Comparison of ENCODE assay signal across 27 mouse cellular contexts in the genomic region with DNA sequence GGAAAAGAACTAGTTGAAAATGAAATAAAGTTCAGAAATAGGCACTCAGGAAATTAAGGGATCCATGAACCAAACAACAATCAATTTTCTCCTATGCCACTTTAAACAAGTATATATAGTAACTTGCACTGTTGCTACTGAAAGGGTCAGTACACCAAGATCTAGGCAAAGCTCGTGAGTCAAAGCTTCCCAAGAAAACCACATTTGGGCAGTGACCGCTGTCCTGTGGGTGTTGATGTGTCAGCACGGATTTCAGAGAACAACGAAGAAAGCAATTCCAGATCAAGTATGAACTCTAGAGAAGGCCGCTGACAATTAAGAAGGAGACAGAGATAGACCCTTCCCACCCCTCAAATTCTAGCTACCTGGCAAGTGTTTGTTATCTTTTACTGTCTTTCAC. TPM values are rescaled to one million over a fixed set of nuclear protein-coding genes. Genes with fewer than 3 reads are reported as not detected.
A peak's percentile ranks its signal among the peaks of the same experiment; 100 is the strongest.
DNase-seq lines count a peak whose midpoint lies in the region; ATAC-seq and TF ChIP-seq lines count a peak whose summit lies in the region.
"Had no signal": no experiment of that assay in that cellular context is flagged by ENCODE, and none has a peak within 500 bp of the region (broad histone marks: within the 10 kb centered on the region; RNA-seq: fewer than 3 reads in every experiment).

No protein-coding gene starts in this region.

- H3K27ac ChIP-seq in heart, embryonic 11.5 days (ENCODE audit: low read depth, low read length) = no peak overlapping the region
- H3K27ac ChIP-seq: embryonic facial prominence, embryonic 12.5 days; embryonic facial prominence, embryonic 15.5 days; gastrocnemius, adult 2 months; heart, embryonic 10.5 days; hindbrain, embryonic 10.5 days; hindbrain, embryonic 13.5 days; intestine, embryonic 15.5 days had no signal

- 79% methylated on average over 5 of the region's 5 CpGs for WGBS in heart, embryonic 11.5 days (ENCODE audit: insufficient replicate concordance)

- no peaks in the 10 kb centered on the region for H3K27me3 ChIP-seq in heart, embryonic 11.5 days (ENCODE audit: control insufficient read depth, insufficient read depth, low read length)
- no peaks in the 10 kb centered on the region for H3K27me3 ChIP-seq in myocyte (ENCODE audit: control insufficient read depth, insufficient read depth, insufficient read length)
- H3K27me3 ChIP-seq: CH12.LX; embryonic facial prominence, embryonic 12.5 days; embryonic facial prominence, embryonic 15.5 days; hindbrain, embryonic 13.5 days; intestine, embryonic 15.5 days had no signal

- no peak for TF ChIP-seq POLR2A in myocyte (IDR thresholded peaks at IDR 0.05; ENCODE audit: insufficient read length, low read depth)

- 0 out of 2 replicates have a peak, but pooled peaks cover 2% of the 10 kb centered on the region for H3K4me1 ChIP-seq in heart, embryonic 11.5 days (ENCODE audit: control insufficient read depth, insufficient read depth, low read length)
- H3K4me1 ChIP-seq: embryonic facial prominence, embryonic 12.5 days; embryonic facial prominence, embryonic 15.5 days; heart, embryonic 10.5 days; hindbrain, embryonic 10.5 days; hindbrain, embryonic 13.5 days; intestine, embryonic 15.5 days had no signal

- H3K9ac ChIP-seq in heart, embryonic 11.5 days (ENCODE audit: low read depth, low read length) = no peak overlapping the region
- H3K9ac ChIP-seq: embryonic facial prominence, embryonic 12.5 days; embryonic facial prominence, embryonic 15.5 days; forebrain, postnatal 0 days; hindbrain, embryonic 13.5 days; intestine, embryonic 15.5 days had no signal

- no peak overlapping the region for H3K4me2 ChIP-seq in heart, embryonic 11.5 days
- peak overlapping the region; percentile 10 for H3K4me2 ChIP-seq in myocyte (ENCODE audit: low read depth)
- H3K4me2 ChIP-seq: embryonic facial prominence, embryonic 12.5 days; embryonic facial prominence, embryonic 15.5 days; hindbrain, embryonic 13.5 days; intestine, embryonic 15.5 days had no signal

- no peak overlapping the region for H3K4me3 ChIP-seq in heart, embryonic 11.5 days (ENCODE audit: low read depth, low read length)
- no peak overlapping the region for H3K4me3 ChIP-seq in myocyte
- H3K4me3 ChIP-seq: embryonic facial prominence, embryonic 12.5 days; embryonic facial prominence, embryonic 15.5 days; gastrocnemius, adult 2 months; heart, embryonic 10.5 days; hindbrain, embryonic 10.5 days; hindbrain, embryonic 13.5 days; intestine, embryonic 15.5 days had no signal

- no peaks in the 10 kb centered on the region for H3K79me2 ChIP-seq in myocyte (ENCODE audit: control insufficient read depth, insufficient read depth)

- H3K36me3 ChIP-seq in heart, embryonic 11.5 days (ENCODE audit: control insufficient read depth, insufficient read depth, low read length) = no peaks in the 10 kb centered on the region
- no peaks in the 10 kb centered on the region for H3K36me3 ChIP-seq in myocyte (ENCODE audit: control insufficient read depth, insufficient read depth)
- H3K36me3 ChIP-seq: embryonic facial prominence, embryonic 12.5 days; embryonic facial prominence, embryonic 15.5 days; G1E; heart, embryonic 10.5 days; hindbrain, embryonic 10.5 days; hindbrain, embryonic 13.5 days; intestine, embryonic 15.5 days had no signal

- peak; percentile 6 for DNase-seq in heart, adult 8-10 months (ENCODE audit: low spot score)
- DNase-seq in 3T3-L1 (ENCODE audit: low read depth, low spot score) = peak; percentile 79
- DNase-seq in Muller cell, postnatal 12 days (ENCODE audit: inconsistent ontology term) = peak; percentile 4
- DNase-seq in urinary bladder, postnatal 14 days (ENCODE audit: low spot score) = no peak
- DNase-seq in cerebellum, adult 11 months = no peak
- DNase-seq: adrenal gland, adult 8-10 months; adrenal gland, postnatal 25 days; cerebellum, adult 2 months; cerebellum, adult 9-11 months; cerebellum, postnatal 25 days; gastrocnemius, adult 2 months; gastrocnemius, postnatal 14 days; heart, adult 18-20 months; heart, postnatal 36 days had no signal

- no peak overlapping the region for H3ac ChIP-seq in myocyte (ENCODE audit: control insufficient read depth, insufficient read length)

- ATAC-seq in heart, embryonic 11.5 days (replicated peaks; ENCODE audit: insufficient number of reproducible peaks, low FRiP score, low TSS enrichment) = no peak
- ATAC-seq: forebrain, embryonic 14.5 days; forebrain, postnatal 0 days; hindbrain, embryonic 16.5 days; intestine, embryonic 15.5 days had no signal

- no peaks in the 10 kb centered on the region for H3K9me3 ChIP-seq in heart, embryonic 11.5 days (replicated peaks; ENCODE audit: control insufficient read depth, low read length)
- H3K9me3 ChIP-seq: embryonic facial prominence, embryonic 12.5 days; embryonic facial prominence, embryonic 15.5 days; G1E; heart, embryonic 10.5 days; hindbrain, embryonic 10.5 days; hindbrain, embryonic 13.5 days; intestine, embryonic 15.5 days had no signal

TF ChIP-seq in myocyte, 11 proteins besides CTCF, POLR2A, EP300 and RAD21:
- no peak for TF ChIP-seq TCF3 (IDR thresholded peaks at IDR 0.05; ENCODE audit: insufficient read length, low read depth)
- no peak for TF ChIP-seq MAX (IDR thresholded peaks at IDR 0.05; ENCODE audit: low read depth)
- no peak for TF ChIP-seq TCF12 (IDR thresholded peaks at IDR 0.05; ENCODE audit: insufficient read depth, poor library complexity, severe bottlenecking)
- TF ChIP-seq MYOG (IDR thresholded peaks at IDR 0.05; ENCODE audit: control insufficient read depth in 1 of 3, insufficient read depth in 1 of 3, insufficient read length in 2 of 3, low read depth in 2 of 3) = no peak
- no peak for TF ChIP-seq MYOD1 (IDR thresholded peaks at IDR 0.05; ENCODE audit: control insufficient read depth in 1 of 3, insufficient read length in 2 of 3, low read depth in 2 of 3)
- no peak for TF ChIP-seq CEBPB (IDR thresholded peaks at IDR 0.05; ENCODE audit: insufficient read depth, poor library complexity, severe bottlenecking)
- no peak for TF ChIP-seq REST (IDR thresholded peaks at IDR 0.05; ENCODE audit: insufficient read depth, insufficient read length)

RNA-seq across cellular contexts. Expression of gene Zeb2, which starts 9.2 kb away (rescaled TPM):
- total RNA-seq in heart, adult 8-10 months (2022) = 10 to 100 TPM; 41.1 to 54.9 (median 50.8) TPM
- polyA plus RNA-seq in heart, embryonic 11.5 days (2014; fragmentation: Nextera tagmentation; extraction: Ambion mirVana) = 27.2 and 27.5 TPM in 2 replicates
- 10.8 TPM for polyA plus RNA-seq in myocyte (2012; fragmentation: generic; extraction: Trizol)

Comparison
In these comparisons a context has a peak if more than half of its experiments do, and no peak if none do; other contexts are left out.
1. DNase-seq: peak in heart, adult 8-10 months (single experiment), 3T3-L1 (single experiment) and Muller cell, postnatal 12 days (single experiment); none in urinary bladder, postnatal 14 days (single experiment) and cerebellum, adult 11 months (single experiment).